Mouse (Mus musculus) adipocyte (in vitro differentiated cells): ENCODE results near the gene Gm20425.

ENCODE experiments used
- DNase-seq: peaks from one replicate; pipeline ENCODE4 v3.0.0-alpha.2; 2016; ENCODE audit warnings: low spot score

Gene Gm20425

DNA sequence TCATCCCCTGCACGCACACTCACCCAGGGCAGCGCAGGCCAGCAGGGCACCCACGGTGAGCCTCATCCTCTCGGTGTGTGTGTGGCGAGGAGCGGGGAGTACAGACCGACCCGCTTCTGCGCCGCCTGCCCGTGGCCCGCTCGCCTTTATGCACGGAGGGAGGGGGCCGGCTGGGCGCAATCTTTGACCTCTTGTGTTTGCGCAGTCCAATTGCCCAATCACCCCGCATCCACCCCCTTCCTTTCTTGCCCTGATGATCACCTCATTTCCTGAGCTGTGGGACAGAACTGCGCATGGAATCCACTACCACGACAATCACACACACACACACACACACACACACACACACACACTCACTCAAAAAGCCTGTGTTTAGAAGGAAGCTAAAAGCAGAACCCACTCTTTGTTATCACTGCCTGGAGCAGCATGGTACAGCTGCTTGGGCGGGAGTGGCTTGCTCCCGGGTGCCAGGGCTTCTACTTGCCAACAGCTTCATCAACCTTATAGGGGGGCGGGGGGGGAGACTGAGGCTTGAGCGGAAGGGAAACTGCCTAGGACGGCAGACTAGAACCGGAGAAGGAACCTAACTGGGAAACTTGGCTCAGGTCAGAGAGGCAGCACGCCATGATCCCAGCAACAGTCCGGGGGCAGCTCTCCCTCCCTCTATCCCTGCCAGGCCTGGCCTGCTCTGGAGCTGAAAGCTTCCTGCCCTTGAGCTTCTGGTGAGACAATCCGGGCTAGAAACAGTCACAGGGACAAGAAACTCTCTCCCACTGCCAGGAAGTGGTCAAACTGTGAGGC, at the start of gene Gm20425, which contains the start of gene Trf:
TSS of gene Gm20425 (minus strand) at position 157 of the 801 bp plus-strand sequence.
TSS of gene Trf (minus strand) at position 294 of the 801 bp plus-strand sequence.
- DNase-seq: no peak

DNA sequence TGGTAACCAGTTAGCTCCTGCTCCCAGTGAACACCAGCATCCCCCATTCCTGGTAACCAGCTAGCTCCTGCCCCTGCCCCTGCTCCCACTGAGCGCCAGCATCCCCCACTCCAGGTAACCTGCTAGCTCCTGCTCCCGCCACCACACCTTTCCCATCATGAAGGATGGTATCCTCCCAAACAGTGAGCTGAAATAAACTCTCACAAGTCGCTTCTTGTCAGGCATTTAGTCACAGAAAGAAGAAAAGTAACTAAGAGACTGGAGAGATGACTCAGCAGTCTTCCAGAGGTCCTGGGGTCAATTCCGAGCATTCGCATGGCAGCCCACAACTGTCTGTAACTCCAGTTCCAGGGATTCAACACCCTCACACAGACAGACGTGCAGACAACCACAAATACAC, 46.8 kb upstream of the Gm20425 start:
- DNase-seq: no peak

DNA sequence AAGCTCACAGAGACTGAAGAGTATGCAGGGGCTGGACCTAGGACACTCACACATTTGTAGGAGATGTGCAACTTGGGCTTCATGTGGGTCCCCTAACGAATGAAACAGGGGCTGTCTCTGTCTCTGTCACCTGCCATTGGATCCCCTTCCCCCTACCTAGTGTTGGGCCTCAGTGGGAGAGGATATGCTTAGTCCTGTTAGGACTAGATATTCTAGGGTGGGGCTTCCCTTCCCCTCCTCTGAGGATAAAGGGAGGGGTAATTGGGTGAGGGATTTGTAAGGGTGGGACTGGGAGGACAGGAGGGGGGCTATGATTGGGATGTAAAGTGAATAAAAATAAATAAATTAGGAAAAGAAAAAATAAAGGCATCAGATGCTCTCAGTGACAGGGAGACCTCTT, 45.6 kb upstream of the Gm20425 start:
- no peak for DNase-seq

DNA sequence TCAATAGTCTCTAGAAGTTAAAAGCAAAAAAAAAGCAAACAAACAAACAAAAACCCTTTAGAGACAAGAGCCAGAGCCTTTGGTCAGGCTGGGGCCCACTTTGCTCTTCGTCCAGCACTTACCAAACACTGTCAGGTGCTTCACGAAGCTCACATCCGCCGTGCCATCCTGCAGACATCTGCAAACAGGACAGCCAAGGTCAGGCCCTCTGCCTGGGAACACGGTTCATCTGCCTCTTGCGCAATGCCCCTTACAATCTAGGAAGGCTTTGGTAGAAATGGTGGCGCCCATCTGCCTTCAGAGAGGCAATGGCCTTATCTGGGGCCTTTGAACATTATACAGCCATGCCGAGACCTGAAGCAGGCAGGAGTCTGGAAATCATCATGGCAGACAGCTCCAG, 44.7 kb upstream of the Gm20425 start:
- no peak for DNase-seq

GRCm38 (mm10) chr9:103271104-103271503, 41.0 kb upstream of the Gm20425 start:
- DNase-seq: no peak

GRCm38 (mm10) chr9:103265778-103266177, 35.7 kb upstream of the Gm20425 start:
- DNase-seq: no peak

DNA sequence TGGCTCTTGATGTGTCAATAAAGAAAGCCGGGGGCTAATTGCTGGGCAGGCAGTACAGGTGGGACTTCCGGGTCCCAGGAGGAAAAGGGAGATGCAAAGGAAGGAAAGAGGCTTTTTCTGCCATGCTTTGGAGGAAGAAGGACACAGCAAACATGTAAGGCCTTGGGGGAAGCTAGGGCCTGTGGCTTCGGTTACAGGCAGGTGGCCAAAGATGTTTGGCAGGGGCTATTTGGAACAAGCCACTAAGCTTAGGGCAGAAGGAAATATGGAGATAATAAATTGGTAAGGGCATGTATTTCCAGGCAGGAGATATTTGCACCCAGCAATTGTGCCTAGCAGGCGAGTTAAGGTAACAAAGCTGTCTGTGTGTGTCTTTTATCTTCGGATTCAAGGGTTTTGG, 22.8 kb upstream of the Gm20425 start:
- no peak for DNase-seq

DNA sequence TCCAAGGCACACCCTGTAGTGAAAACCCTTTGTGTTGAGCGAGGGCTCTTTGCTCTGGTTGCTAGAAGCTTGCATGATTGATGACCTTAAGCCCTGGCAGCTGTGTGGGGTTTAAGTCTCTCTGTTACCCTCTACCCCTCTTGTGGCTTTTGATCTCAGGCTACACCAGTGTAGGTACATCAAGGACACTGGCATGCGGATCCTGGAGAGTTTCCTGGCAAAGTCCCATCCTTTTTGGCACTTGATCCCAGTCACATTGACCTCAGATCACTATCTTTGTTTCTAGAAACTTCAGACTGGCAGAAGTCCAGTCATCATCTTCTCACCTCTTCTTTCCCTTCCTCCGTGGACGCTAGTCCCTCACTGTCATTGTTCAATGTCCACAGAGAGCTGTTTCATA, 18.5 kb upstream of the Gm20425 start:
- no peak for DNase-seq

GRCm38 (mm10) chr9:103246526-103247168, 16.5 kb upstream of the Gm20425 start:
- DNase-seq: no peak

DNA sequence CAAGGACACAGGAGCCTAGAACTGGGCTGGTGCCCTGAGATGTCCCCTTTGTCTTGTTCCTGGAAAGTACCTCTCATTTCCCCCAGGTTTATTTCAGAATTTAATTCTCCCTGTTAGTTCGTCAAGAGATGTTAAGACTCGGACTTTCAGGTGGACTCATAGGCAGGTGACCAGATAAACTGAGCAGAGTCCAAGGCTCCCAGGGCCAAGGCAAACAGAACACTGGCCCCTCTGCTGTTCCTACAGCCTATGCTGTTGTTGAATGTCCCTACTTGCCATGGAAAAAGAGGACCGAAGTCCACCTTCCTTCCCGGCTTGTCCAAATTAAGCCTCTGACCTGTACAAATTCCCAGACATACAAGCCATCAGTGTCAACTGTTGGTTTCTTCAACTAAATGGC, 13.5 kb upstream of the Gm20425 start:
- peak; percentile 18 for DNase-seq

GRCm38 (mm10) chr9:103241206-103241605, 11.1 kb upstream of the Gm20425 start:
- no peak for DNase-seq

DNA sequence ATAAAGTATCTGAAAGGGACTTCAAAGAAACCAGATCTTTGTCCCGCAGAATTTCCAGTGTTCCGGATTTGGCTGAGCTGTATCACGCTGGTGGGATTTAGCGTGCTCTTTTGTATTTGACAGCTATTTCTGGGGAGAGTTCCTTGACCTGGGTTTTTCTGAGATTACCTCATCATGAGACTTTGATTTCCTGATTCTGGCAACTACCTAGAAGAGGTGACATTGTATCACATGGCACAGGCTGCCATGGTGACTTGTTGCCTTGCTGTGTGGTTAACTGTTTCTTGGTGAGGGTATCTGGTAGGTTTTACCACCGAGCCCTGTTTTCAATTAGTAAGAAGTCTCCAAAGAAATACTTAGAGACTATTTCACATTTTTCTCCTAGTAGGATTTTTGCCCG, 9.4 kb upstream of the Gm20425 start:
- no peak for DNase-seq

DNA sequence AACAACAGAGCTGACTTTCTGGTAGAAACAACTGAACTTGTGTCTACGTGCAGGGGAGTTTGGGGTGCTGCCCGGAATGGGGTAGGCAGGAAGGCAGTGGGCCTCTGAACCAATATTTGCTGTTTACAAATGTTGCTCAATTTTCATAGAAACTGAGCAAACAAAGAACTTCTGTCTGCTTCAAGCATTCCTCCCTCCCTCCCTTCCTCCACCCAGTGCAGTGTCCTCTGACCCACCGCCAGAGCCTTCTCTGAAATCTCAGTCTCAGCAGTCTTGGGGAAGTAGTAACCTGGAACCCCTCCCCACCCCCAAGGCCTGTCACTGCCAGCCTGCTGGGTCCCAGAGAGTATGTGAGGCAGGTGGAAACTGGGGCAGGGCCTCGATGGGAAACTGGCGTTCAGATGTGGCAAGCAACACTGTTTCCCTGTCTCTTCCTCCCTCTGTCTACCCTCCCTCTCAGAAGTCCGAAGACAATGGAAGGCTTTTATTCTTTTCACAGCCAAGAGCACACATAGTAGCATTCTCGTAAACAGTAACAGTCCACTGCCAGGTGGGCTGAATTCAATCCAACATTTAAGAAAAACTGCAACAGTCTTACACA, 4.6 kb upstream of the Gm20425 start:
- peak; percentile 90 for DNase-seq

DNA sequence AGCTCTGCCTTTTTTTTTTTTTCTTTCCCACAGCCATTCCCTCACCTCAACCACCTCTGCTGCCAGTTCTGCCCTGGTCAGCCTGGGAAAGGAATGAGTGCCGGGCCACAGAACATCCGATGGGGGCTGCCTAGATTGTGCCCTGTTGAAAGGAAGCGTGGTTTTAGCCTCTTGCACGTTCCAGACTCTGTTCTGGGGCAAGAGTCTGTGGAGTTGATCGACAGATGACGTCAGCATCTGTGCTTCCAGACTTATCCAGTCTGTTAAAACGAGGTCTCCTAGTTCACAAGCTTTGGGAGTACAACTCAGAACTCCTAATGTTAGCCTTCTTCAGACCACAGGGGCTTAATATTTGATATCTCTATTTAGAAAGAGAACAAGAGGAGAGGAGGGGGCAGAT, 4.0 kb upstream of the Gm20425 start:
- DNase-seq: peak; percentile 86

- DNase-seq: no peak
Measured at GRCm38 (mm10) chr9:103233006-103233395, 2.9 kb upstream of the Gm20425 start.

DNA sequence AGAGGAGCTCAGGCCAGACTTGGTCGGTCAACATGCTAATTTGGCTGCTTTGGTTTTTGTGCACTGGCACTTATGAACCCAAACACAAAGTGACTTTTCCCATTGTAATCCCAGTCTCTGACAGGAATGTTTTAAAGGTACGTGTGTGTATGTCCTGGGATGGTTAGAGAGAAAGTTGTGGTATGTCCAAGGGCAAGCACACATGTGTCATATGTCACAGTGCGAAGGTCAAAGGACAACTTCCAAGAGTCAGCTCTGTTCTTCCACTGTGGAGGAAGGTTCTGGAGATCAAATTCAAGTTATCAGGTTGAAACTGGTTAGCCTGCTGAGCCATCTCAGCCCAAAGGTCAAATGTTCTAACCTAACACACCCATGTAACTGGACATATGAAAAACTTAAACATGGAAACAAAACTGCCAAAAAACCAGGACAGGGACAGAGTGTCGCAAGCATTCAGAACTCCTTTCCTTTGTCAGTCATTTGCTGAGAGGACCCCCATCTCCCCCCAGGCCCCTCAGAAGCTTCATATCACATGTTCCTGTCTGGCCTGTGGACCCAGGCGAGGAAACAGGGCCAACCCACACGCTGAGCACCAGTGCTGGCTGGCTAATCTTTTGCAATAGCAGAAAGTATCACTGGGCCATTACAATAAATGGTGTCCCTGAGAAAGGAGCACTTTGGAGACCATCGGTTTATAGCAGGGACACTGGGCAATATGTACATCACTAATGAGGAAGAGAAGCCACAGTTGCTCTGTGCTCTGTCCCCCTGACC, 2.3 kb upstream of the Gm20425 start:
- peak; percentile 17 for DNase-seq

DNA sequence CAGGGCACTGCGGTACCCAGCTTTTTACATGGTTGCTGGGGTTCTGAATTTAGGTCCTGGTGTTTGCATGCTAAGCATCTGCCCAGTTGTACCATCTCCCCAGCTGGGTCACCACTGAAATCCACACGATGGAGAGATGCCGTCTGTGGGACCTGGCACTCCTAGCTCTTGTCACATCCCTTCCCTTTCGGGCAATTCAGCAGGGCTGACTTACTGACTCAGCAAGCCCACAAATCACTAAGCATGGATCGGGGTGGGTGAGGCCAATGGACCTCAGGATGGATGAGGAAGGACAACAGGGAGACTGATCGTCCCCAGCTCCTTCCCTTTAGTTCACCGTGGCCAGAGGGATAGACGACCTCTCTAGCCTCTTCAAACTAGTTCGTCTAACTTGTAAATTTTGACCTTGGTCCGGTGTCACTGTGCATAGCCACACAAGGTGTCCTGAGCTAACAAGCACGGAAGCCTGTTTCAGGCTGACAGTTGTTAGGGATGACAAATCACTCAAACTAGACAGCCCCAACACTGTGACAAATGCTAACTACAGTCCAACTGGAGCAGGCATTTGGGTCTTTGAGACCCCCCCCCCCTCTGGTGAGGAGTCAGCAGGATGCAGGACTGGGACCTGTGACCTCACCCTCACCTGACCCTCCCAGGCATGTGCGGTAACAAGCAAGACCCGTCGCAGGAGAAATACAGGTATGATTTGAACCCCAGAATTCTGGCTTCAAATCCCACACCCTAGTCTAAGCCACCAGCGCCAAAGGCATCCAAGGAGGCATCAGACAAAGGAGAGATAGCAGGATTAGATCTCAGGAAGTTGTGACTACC, 855 bp downstream of the Gm20425 start:
- DNase-seq: no peak

GRCm38 (mm10) chr9:103228370-103229003, 1.6 kb downstream of the Gm20425 start:
- no peak for DNase-seq

- DNase-seq: no peak
Measured at GRCm38 (mm10) chr9:103227760-103228159, 2.3 kb downstream of the Gm20425 start.

- DNase-seq: no peak
Measured at GRCm38 (mm10) chr9:103226806-103227205, 3.3 kb downstream of the Gm20425 start.

GRCm38 (mm10) chr9:103225464-103225863, 4.6 kb downstream of the Gm20425 start:
- DNase-seq: peak; percentile 66
